Mouse (Mus musculus) kidney, embryonic 14.5 days (tissue): ENCODE data around the gene Ptprm. TPM values are rescaled to one million over a fixed set of nuclear protein-coding genes. Genes with fewer than 3 reads are reported as not detected.

Source experiments
- ATAC-seq: fragments of 200-750 bp; cut with Nextera tagmentation; 2 replicates; pipeline ENCODE4 v1.8.0; 2017; ENCODE audit warnings: moderate number of reproducible peaks, mild to moderate bottlenecking, moderate TSS enrichment, moderate library complexity; ENCODE audit not compliant: low FRiP score, low TSS enrichment
- H3K27ac ChIP-seq: fragments of 300-500 bp; sonication (generic); 2 replicates; pipeline ENCODE4 v1.5.1; 2014; ENCODE audit warnings: low read depth, mild to moderate bottlenecking, low read length, moderate library complexity, mixed read lengths
- H3K27me3 ChIP-seq: fragments of 300-500 bp; sonication (generic); 2 replicates; pipeline ENCODE4 v1.6.1; 2014; ENCODE audit warnings: mild to moderate bottlenecking, low read length; ENCODE audit not compliant: control insufficient read depth, insufficient read depth
- H3K36me3 ChIP-seq: fragments of 300-500 bp; sonication (generic); 2 replicates; pipeline ENCODE4 v1.6.1; 2014; ENCODE audit warnings: low read length, mixed read lengths; ENCODE audit not compliant: control insufficient read depth, insufficient read depth
- H3K4me1 ChIP-seq: fragments of 300-500 bp; sonication (generic); 2 replicates; pipeline ENCODE4 v1.6.1; 2014; ENCODE audit warnings: low read length, mixed read lengths; ENCODE audit not compliant: control insufficient read depth, insufficient read depth
- H3K4me2 ChIP-seq: fragments of 300-500 bp; sonication (generic); replicated peaks from 2 replicates; pipeline ENCODE4 v1.6.1; 2014; ENCODE audit warnings: low read depth, mild to moderate bottlenecking, low read length
- H3K4me3 ChIP-seq: fragments of 300-500 bp; sonication (generic); 2 replicates; pipeline ENCODE4 v1.5.1; 2014; ENCODE audit warnings: mild to moderate bottlenecking, low read length
- H3K9ac ChIP-seq: fragments of 300-500 bp; sonication (generic); 2 replicates; pipeline ENCODE4 v1.6.1; 2014; ENCODE audit warnings: low read depth, mild to moderate bottlenecking, low read length, moderate library complexity
- H3K9me3 ChIP-seq: fragments of 300-500 bp; sonication (generic); 2 replicates; pipeline ENCODE4 v1.6.1; 2016; ENCODE audit warnings: low read length; ENCODE audit not compliant: control insufficient read depth
- WGBS: fragments of 180-500 bp; shearing (Covaris S2); extraction: QIAGEN DNeasy Blood & Tissue Kit; methylation state at CpG from one replicate; pipeline ENCODE4 v1.1.7; 2014; 5-methylcytosine and 5-hydroxymethylcytosine counted together
- polyA plus RNA-seq: library from polyadenylated mRNA; unstranded; fragments of >200 nt; fragmentation: Nextera tagmentation; extraction: Ambion mirVana; gene quantifications from 2 replicates; pipeline ENCODE4 v1.2.1, GENCODE M21; 2014

Gene Ptprm
- 15.4 and 22.6 TPM in 2 replicates for polyA plus RNA-seq

DNA sequence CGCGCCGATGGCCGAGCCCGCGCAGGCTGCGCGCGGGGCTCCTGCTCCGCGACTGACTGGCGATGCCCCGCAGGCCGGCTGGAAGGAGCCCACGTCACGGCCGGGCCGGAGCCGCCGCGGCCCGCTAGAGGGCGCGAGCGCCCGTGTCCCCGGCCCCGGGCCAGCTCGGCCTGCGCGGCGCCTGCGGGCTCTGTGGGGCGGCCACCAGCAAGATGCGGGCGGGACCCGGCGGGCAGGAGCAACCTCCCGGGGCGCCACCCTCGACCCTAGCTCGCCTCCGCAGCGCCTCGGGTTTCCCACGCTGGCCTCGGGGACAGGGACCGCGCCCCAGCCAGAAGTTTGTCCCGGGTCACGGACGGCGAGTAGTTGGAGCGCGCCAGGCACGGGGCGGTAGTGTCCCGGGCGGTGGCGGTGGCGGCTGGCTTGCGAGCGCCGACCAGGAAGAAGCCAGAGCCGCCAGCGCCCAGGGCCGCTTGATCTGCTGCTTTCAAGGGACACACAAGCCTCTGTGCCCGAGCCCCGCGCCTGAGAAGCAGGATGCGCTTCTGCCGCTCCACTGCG is at the start of gene Ptprm:
Ptprm (minus strand) TSS at position 7 of the 561 bp plus-strand sequence.
- Histone ChIP-seq H3K9me3 (no peaks in the 10 kb centered on the region), H3K27me3 (no peaks in the 10 kb centered on the region), H3K36me3 (no peaks in the 10 kb centered on the region), H3K4me2 (peak within 1 kb of the TSS; percentile 89), H3K9ac (peak within 1 kb of the TSS; percentile 82), H3K4me1 (no peaks in the 10 kb centered on the region; the same call in 1 of the 2 replicates), H3K4me3 (peak within 1 kb of the TSS; percentile 51), H3K27ac (peak within 1 kb of the TSS; percentile 71)
- under 1% methylated on average over 69 of the region's 73 CpGs for WGBS
- ATAC-seq: peak; percentile 94

- H3K9ac ChIP-seq: no peak overlapping the region
- no peak overlapping the region for H3K4me3 ChIP-seq
- no peak overlapping the region for H3K27ac ChIP-seq
- ATAC-seq: no peak
- H3K9me3 ChIP-seq: no peaks in the 10 kb centered on the region
- no peak overlapping the region for H3K4me2 ChIP-seq
- WGBS: 87% methylated on average over 2 of the region's 2 CpGs
- no peaks in the 10 kb centered on the region for H3K36me3 ChIP-seq
- H3K4me1 ChIP-seq: no peaks in the 10 kb centered on the region
- H3K27me3 ChIP-seq: no peaks in the 10 kb centered on the region
These were observed 41.9 kb upstream of the Ptprm start for GRCm38 (mm10) chr17:67396205-67396604.

DNA sequence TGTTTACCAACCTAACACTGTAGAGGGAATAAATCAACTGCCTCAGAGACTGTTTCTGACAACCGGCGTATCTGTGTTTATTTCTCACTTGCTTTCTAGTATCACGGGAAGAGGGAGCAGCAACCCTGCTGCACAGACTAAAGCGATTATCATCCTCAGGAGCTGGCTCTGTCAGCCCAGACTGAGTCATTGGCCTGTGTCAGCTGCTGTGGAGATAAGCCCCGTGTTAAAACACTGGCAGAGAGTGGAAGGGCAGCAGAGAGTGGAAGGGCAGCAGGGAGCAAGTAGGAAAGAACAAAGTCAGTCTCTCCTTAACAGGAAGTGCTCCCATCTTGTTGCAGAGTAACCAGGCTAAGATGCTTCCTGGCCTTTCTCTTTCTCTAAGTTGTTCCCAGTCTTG is 36.6 kb upstream of the Ptprm start:
- Histone ChIP-seq H3K27ac (no peak overlapping the region), H3K27me3 (no peaks in the 10 kb centered on the region), H3K9me3 (no peaks in the 10 kb centered on the region), H3K36me3 (no peaks in the 10 kb centered on the region), H3K4me1 (no peaks in the 10 kb centered on the region), H3K4me2 (no peak overlapping the region), H3K4me3 (no peak overlapping the region), H3K9ac (no peak overlapping the region)
- WGBS: 64% methylated on average over 5 of the region's 5 CpGs
- ATAC-seq: no peak

- no peak overlapping the region for H3K4me3 ChIP-seq
- no peaks in the 10 kb centered on the region for H3K9me3 ChIP-seq
- H3K9ac ChIP-seq: no peak overlapping the region
- H3K4me1 ChIP-seq: no peaks in the 10 kb centered on the region
- H3K27me3 ChIP-seq: no peaks in the 10 kb centered on the region
- ATAC-seq: no peak
- H3K36me3 ChIP-seq: no peaks in the 10 kb centered on the region
- WGBS: 82% methylated on average over 7 of the region's 7 CpGs
- no peak overlapping the region for H3K27ac ChIP-seq
- H3K4me2 ChIP-seq: no peak overlapping the region
These were observed 33.9 kb upstream of the Ptprm start for GRCm38 (mm10) chr17:67388171-67388570.

GRCm38 (mm10) chr17:67385286-67385685 is 31.0 kb upstream of the Ptprm start:
- ATAC-seq: no peak
- no peaks in the 10 kb centered on the region for H3K4me1 ChIP-seq
- no peaks in the 10 kb centered on the region for H3K27me3 ChIP-seq
- no peaks in the 10 kb centered on the region for H3K36me3 ChIP-seq
- H3K27ac ChIP-seq: no peak overlapping the region
- H3K9me3 ChIP-seq: no peaks in the 10 kb centered on the region
- 82% methylated on average over 6 of the region's 6 CpGs for WGBS
- no peak overlapping the region for H3K4me3 ChIP-seq
- H3K9ac ChIP-seq: no peak overlapping the region
- H3K4me2 ChIP-seq: no peak overlapping the region

- Histone ChIP-seq H3K9me3 (no peaks in the 10 kb centered on the region), H3K27ac (no peak overlapping the region), H3K36me3 (no peaks in the 10 kb centered on the region), H3K4me1 (no peaks in the 10 kb centered on the region), H3K4me3 (no peak overlapping the region), H3K4me2 (no peak overlapping the region), H3K27me3 (no peaks in the 10 kb centered on the region), H3K9ac (no peak overlapping the region)
- 93% methylated on average over 1 of the region's 1 CpGs for WGBS
- no peak for ATAC-seq
These were observed 29.4 kb upstream of the Ptprm start for GRCm38 (mm10) chr17:67383635-67384034.

GRCm38 (mm10) chr17:67381618-67382017 is 27.4 kb upstream of the Ptprm start:
- no peaks in the 10 kb centered on the region for H3K36me3 ChIP-seq
- H3K4me1 ChIP-seq: no peaks in the 10 kb centered on the region
- 73% methylated on average over 5 of the region's 5 CpGs for WGBS
- no peaks in the 10 kb centered on the region for H3K27me3 ChIP-seq
- H3K9ac ChIP-seq: no peak overlapping the region
- H3K4me3 ChIP-seq: no peak overlapping the region
- H3K4me2 ChIP-seq: no peak overlapping the region
- no peak for ATAC-seq
- H3K9me3 ChIP-seq: no peaks in the 10 kb centered on the region
- H3K27ac ChIP-seq: no peak overlapping the region

DNA sequence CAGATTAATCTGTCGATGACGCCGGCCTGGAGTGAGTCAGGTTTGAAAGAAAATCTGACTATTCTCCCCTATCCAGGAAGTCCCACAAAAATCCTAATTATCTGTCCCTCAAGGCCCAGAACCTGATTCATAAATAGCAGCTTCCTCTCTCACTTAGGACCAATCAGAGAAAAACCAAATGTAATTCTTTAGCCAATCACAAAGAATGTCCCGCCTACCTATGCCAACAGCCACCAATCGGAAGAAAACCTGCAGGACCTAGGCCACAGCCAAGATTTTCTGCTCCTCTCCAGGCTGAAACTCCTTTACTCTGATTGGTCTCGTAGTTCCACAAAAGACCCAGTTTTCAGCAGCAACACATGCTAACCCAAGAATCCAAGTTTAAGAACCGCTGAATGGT is 13.6 kb upstream of the Ptprm start:
- Histone ChIP-seq H3K27me3 (no peaks in the 10 kb centered on the region), H3K4me1 (no peaks in the 10 kb centered on the region), H3K9ac (no peak overlapping the region), H3K4me2 (no peak overlapping the region), H3K36me3 (no peaks in the 10 kb centered on the region), H3K9me3 (no peaks in the 10 kb centered on the region), H3K4me3 (no peak overlapping the region), H3K27ac (no peak overlapping the region)
- 91% methylated on average over 7 of the region's 7 CpGs for WGBS
- ATAC-seq: no peak

DNA sequence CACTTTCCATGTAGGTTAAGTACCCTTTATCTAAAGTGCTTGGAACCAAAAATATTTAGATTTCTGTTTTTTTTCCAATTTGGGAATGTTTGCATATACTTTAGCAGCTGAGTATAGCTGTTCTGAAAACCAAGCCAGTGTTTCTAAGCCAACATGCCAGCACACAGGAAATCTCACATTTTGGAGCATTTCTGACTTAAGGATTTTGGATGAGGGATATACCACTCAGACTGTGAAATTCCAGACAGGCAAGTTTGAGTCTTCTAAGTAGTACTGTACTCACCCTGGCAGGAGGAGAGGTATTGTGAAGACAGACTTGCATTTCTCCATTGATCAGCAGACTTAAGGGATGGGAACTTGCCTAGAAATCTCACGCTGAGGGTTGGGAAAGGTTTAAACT is 10.2 kb upstream of the Ptprm start:
- Histone ChIP-seq H3K27me3 (no peaks in the 10 kb centered on the region), H3K4me1 (no peaks in the 10 kb centered on the region), H3K4me3 (no peak overlapping the region), H3K27ac (no peak overlapping the region), H3K9ac (no peak overlapping the region), H3K36me3 (no peaks in the 10 kb centered on the region), H3K4me2 (no peak overlapping the region), H3K9me3 (no peaks in the 10 kb centered on the region)
- ATAC-seq: no peak
- 96% methylated on average over 1 of the region's 1 CpGs for WGBS
